Mouse (Mus musculus) spleen, embryonic (tissue): ENCODE data around the gene Loxl4.

Experiments
- CTCF ChIA-PET: fragments of 350-600 bp; sonication (Branson Sonifier 250); formaldehyde crosslinking; loops from one replicate; lab custom pipeline; 2022; lab: Charles Lee

Gene Loxl4

DNA sequence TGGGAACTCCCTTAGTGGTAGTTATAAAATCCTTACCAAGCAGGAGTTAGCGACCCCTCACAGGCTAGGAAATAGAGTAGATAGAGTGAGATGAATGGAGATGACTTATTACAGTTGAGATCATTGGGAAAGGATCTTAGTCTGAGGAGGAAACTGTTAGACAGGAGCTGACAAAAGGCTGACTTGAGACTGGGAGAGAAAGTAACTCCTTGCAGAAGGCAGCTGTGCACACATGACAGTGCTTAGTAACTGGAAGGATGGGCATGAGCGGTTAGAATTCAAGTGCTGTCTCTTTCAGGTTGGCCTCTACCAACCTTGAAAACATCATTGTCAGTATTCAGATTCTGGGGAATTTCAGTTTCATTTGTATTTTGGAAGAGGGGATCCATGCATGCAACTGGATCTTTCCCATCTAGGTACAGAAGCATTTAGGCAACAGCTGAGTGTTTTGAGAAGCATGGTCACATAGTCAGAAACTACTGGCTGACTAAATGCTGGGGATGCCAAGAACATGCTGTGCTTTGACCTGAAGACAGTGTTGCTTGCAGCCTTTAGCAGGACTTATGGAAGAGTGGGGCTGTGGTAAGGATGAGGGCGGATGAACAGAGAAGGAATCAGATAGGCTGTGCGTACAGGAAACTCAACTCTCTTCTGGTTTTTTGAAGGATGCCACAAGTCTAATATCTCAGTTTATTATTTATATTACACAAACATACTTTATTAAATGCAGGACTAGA, 46.2 kb downstream of the Loxl4 start:
- CTCF ChIA-PET, result no interaction called here

DNA sequence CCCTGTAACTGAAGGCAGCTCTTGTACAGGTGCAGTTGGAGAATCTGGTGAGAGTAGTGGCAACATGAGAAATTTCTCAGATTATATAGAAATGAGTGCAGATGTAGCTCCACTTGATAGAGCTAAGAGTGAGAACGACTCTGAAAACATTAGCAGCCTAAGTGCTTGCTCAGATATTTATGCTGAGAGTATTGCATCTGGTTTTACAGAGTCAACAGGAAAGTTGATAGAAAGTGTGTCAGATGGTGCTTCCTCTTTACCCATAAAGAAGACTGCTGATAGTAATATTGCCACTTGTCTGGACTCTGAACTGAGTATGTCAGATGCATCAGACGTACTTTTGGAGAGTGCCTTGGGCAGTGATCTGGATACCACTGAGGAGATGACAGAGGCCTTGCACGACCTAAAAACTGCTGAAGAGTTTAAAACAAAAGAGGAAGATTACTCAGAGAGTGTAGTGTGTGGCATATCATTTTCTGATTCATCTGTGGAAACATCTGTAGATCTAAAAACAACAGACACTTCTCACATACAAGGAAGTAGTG, 48.8 kb downstream of the Loxl4 start:
- CTCF ChIA-PET, result no interaction called here

DNA sequence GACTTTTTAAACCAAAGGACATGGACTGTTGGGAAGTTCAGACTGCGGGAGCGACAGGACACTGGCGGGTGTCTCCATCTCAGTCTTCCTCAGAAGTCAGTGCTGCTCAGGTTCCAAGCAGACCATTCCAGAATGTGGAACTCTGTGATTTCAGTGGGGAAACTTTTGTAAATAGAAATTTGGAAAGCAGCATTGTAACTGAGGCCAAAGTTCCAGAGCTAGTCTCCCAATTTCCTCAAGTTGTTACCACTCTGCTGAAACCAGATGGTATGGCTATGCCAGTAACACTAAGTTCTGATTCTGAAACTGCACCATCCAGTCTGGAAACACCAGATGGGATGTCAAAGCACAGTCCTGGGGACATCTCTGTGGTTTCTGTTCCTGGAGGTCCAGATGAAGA, 49.6 kb downstream of the Loxl4 start:
- CTCF ChIA-PET, result no interaction called here

DNA sequence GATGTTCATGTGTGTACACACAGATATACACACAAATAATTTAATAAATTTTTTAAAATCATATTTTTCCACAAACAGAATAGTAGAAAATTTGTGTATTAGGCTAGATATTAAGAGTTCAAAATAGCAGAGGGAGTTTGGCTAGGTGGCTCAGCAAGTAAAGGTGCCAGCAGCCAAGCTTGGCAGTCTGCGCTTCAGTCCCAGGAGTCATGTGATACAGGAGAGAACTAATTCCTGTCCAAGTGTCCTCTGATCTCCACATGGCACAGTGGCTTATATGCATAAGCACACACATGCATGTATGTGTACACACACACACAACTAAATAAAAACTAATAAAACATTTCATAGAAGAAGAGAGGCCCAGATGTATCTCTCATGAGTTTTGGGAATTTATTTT, 50.6 kb downstream of the Loxl4 start:
- CTCF ChIA-PET, result no interaction called here

DNA sequence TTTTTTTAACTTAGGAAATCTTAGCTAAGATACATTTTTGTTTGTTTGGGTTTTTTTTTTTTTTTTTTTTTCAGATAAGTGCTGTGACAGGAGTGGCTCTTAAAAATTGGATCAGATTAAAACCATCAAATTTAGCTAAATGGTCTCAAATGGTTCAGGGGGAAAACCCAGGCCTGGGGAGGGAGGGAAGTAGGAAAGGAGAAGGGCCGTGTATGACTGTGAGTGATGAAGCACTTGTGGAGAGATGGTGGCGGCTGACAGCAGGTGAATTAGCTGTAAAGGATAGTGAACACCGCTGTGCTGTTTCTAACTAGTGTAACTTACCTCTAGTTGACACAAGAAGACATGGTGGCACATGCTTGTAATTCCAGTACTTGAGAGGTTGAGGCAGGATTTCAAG, 53.9 kb downstream of the Loxl4 start:
- CTCF ChIA-PET, result no interaction called here
